Mouse (Mus musculus) stomach, postnatal 0 days (tissue): ENCODE data around the gene Pitpnm1. TPM values are rescaled to one million over a fixed set of nuclear protein-coding genes. Genes with fewer than 3 reads are reported as not detected.

Experiments used
- ATAC-seq: fragments of 200-750 bp; cut with Nextera tagmentation; 2 replicates; pipeline ENCODE4 v1.8.0; 2017; ENCODE audit not compliant: low FRiP score, low TSS enrichment
- DNase-seq: peaks from one replicate; pipeline ENCODE4 v3.0.0-alpha.2; 2016; ENCODE audit warnings: low spot score
- H3K27ac ChIP-seq: fragments of 300-500 bp; sonication (generic); replicated peaks from 2 replicates; pipeline ENCODE4 v1.5.1; 2014; ENCODE audit warnings: mild to moderate bottlenecking, control low read depth
- H3K27me3 ChIP-seq: fragments of 300-500 bp; sonication (generic); 2 replicates; pipeline ENCODE4 v1.6.1; 2014; ENCODE audit warnings: low read length; ENCODE audit not compliant: control insufficient read depth, insufficient read depth
- H3K36me3 ChIP-seq: fragments of 300-500 bp; sonication (generic); 2 replicates; pipeline ENCODE4 v1.6.1; 2014; ENCODE audit warnings: low read length, mixed read lengths; ENCODE audit not compliant: control insufficient read depth, insufficient read depth
- H3K4me1 ChIP-seq: fragments of 300-500 bp; sonication (generic); replicated peaks from 2 replicates; pipeline ENCODE4 v1.6.1; 2014; ENCODE audit warnings: antibody characterized with exemption; ENCODE audit not compliant: control insufficient read depth, insufficient read depth
- H3K4me2 ChIP-seq: fragments of 300-500 bp; sonication (generic); replicated peaks from 2 replicates; pipeline ENCODE4 v1.6.1; 2014; ENCODE audit warnings: low read depth, mild to moderate bottlenecking, control low read depth, moderate library complexity
- H3K4me3 ChIP-seq: fragments of 300-500 bp; sonication (generic); 2 replicates; pipeline ENCODE4 v1.5.1; 2014; ENCODE audit warnings: low read depth, low read length, control low read depth
- H3K9ac ChIP-seq: fragments of 300-500 bp; sonication (generic); 2 replicates; pipeline ENCODE4 v1.6.1; 2014; ENCODE audit warnings: mild to moderate bottlenecking, low read length, control low read depth, mixed read lengths
- H3K9me3 ChIP-seq: fragments of 300-500 bp; sonication (generic); 2 replicates; pipeline ENCODE4 v1.6.1; 2016; ENCODE audit warnings: low read length; ENCODE audit not compliant: control insufficient read depth
- CTCF ChIP-seq: IDR thresholded peaks from 2 replicates; pipeline ENCODE4 v1.5.1; 2016; ENCODE audit warnings: antibody characterized with exemption, low read depth, mild to moderate bottlenecking, moderate library complexity
- EP300 ChIP-seq: optimal IDR thresholded peaks from 2 replicates; pipeline ENCODE3; 2016; ENCODE audit warnings: antibody characterized with exemption
- WGBS: fragments of 180-500 bp; shearing (Covaris S2); extraction: QIAGEN DNeasy Blood & Tissue Kit; methylation state at CpG from one replicate; pipeline ENCODE4 v1.1.7; 2014; 5-methylcytosine and 5-hydroxymethylcytosine counted together
- polyA plus RNA-seq: library from polyadenylated mRNA; unstranded; fragments of >200 nt; fragmentation: Nextera tagmentation; extraction: Ambion mirVana; gene quantifications from 2 replicates; pipeline ENCODE4 v1.2.1, GENCODE M21; 2015

Pitpnm1 gene
- polyA plus RNA-seq, 1 experiment from 2014 or later, result 8.3 TPM

DNA sequence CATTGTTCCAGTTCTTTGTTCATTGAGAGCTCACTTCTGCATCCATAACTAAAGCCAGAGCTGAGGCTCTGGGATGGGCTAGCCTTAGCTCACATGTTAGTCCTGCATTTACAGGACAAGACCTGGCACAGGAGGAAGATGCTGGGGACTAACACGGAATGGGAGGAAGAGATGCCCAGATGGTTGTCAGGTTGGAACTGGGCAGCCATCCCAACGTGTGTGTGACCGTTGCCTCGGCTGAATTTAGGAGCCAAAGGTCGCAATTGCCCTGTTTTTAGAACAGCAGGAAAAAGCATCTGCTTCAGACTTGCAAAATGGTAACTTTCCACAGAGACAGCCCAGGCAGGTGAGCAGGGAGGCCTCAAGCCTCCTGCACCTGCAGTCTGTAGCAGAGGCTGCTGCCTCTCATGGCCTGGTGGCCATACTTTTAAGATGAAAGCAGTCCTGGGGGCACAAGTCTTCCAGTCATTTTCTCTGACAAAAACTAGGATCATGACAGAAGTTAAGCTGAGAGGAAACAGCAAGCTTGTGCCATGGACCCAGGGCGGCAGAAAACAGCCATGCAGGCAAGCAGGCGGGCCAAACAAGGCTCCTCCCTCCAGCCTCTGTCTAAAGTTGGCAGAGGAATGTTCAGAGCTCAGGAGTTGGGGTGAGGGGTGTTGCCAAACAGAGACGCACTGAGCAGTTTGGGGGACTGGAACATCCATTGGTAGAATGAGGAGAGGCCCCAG lies 44.4 kb upstream of the Pitpnm1 start:
- Histone ChIP-seq H3K9me3 (no peaks in the 10 kb centered on the region), H3K9ac (no peak overlapping the region), H3K4me2 (no peak overlapping the region), H3K27ac (no peak overlapping the region; the same call in 1 of the 2 replicates), H3K36me3 (no peaks in the 10 kb centered on the region), H3K4me3 (no peak overlapping the region), H3K4me1 (no peaks in the 10 kb centered on the region), H3K27me3 (no peaks in the 10 kb centered on the region)
- TF ChIP-seq EP300 (no peak), CTCF (no peak)
- DNase-seq (no peak), ATAC-seq (no peak)
- 63% methylated on average over 8 of the region's 8 CpGs for WGBS

- H3K4me2 ChIP-seq, result no peak overlapping the region
- H3K4me3 ChIP-seq, result no peak overlapping the region
- ATAC-seq, result 0 out of 2 replicates have a peak, but pooled peaks have one; percentile 9
- no peak for DNase-seq
- H3K27ac ChIP-seq, result no peak overlapping the region
- H3K27me3 ChIP-seq, result no peaks in the 10 kb centered on the region
- H3K4me1 ChIP-seq, result no peaks in the 10 kb centered on the region
- H3K36me3 ChIP-seq, result no peaks in the 10 kb centered on the region
- TF ChIP-seq EP300, result no peak
- TF ChIP-seq CTCF, result no peak
- no peaks in the 10 kb centered on the region for H3K9me3 ChIP-seq
- no peak overlapping the region for H3K9ac ChIP-seq
- WGBS, result 47% methylated on average over 15 of the region's 15 CpGs
Measured at GRCm38 (mm10) chr19:4055947-4056693, 43.7 kb upstream of the Pitpnm1 start.

- Histone ChIP-seq H3K4me1 (no peaks in the 10 kb centered on the region), H3K27me3 (no peaks in the 10 kb centered on the region), H3K36me3 (no peaks in the 10 kb centered on the region), H3K4me2 (no peak overlapping the region), H3K27ac (no peak overlapping the region), H3K9ac (no peak overlapping the region), H3K9me3 (no peaks in the 10 kb centered on the region), H3K4me3 (no peak overlapping the region)
- no peak for TF ChIP-seq CTCF
- TF ChIP-seq EP300, result no peak
- 62% methylated on average over 4 of the region's 4 CpGs for WGBS
- no peak for ATAC-seq
- no peak for DNase-seq
Measured at GRCm38 (mm10) chr19:4056727-4057126, 43.1 kb upstream of the Pitpnm1 start.

DNA sequence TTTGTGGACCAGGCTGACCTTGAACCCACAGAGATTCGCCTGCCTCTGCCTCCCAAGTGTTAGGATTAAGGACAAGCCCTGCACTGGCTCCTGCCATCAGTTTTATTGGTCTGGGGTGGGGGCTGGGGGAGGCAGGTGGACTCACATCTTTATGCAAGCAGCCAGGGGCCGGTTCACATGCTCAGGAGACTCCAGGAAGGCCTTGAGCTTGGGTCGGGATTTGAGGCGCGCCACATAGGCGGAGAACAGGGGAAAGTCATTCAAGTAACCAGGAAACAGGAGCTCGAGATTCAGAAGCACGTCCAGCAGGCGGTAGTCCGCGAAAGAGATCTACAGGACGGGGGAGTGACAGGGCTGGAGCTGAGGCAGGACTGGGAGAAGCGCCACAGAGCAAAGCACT lies 42.4 kb upstream of the Pitpnm1 start:
- 87% methylated on average over 13 of the region's 13 CpGs for WGBS
- Histone ChIP-seq H3K27me3 (no peaks in the 10 kb centered on the region), H3K4me3 (no peak overlapping the region), H3K9ac (no peak overlapping the region), H3K4me2 (no peak overlapping the region), H3K4me1 (no peaks in the 10 kb centered on the region), H3K36me3 (no peaks in the 10 kb centered on the region), H3K27ac (no peak overlapping the region), H3K9me3 (no peaks in the 10 kb centered on the region)
- DNase-seq (no peak), ATAC-seq (no peak)
- TF ChIP-seq EP300 (no peak), CTCF (no peak)

DNA sequence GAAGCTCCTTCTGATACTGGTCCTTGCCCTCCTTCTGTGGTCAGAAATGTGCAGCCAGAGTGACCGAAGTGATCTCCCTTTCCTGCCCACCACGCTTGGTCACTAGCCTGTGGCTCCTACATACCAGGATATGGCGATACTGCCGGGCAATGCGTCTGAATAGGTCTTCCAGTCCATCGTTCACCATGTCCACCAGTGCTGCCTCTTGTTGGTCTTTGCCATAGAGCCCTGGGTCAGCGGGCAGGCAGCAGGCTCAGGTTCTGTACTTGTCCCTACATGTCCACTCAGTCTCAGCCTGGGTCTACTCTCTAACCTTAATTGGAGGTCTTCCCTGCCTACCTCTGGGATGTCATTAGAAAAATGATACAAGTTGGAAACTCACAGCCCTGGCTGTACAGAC lies 41.8 kb upstream of the Pitpnm1 start:
- Histone ChIP-seq H3K27me3 (no peaks in the 10 kb centered on the region), H3K4me1 (no peaks in the 10 kb centered on the region), H3K36me3 (no peaks in the 10 kb centered on the region), H3K4me3 (no peak overlapping the region), H3K9ac (no peak overlapping the region), H3K9me3 (no peaks in the 10 kb centered on the region), H3K27ac (no peak overlapping the region), H3K4me2 (no peak overlapping the region)
- ATAC-seq (no peak), DNase-seq (no peak)
- TF ChIP-seq CTCF (no peak), EP300 (no peak)
- 91% methylated on average over 7 of the region's 7 CpGs for WGBS

GRCm38 (mm10) chr19:4058581-4058980 lies 41.2 kb upstream of the Pitpnm1 start:
- Histone ChIP-seq H3K27me3 (no peaks in the 10 kb centered on the region), H3K4me1 (no peaks in the 10 kb centered on the region), H3K36me3 (no peaks in the 10 kb centered on the region), H3K9ac (no peak overlapping the region), H3K27ac (no peak overlapping the region), H3K4me2 (no peak overlapping the region), H3K9me3 (no peaks in the 10 kb centered on the region), H3K4me3 (no peak overlapping the region)
- TF ChIP-seq EP300 (no peak), CTCF (no peak)
- 90% methylated on average over 5 of the region's 5 CpGs for WGBS
- DNase-seq (no peak), ATAC-seq (no peak)
